Mouse (Mus musculus) megakaryocyte, embryonic 14.5 days (primary cell): ENCODE measurements around the gene Arntl.

ENCODE experiments used
- FLI1 ChIP-seq: IDR thresholded peaks from 2 replicates; pipeline ENCODE4 v1.6.1; 2012; ENCODE audit warnings: low read length, inconsistent platforms, mixed read lengths
- GATA1 ChIP-seq: IDR thresholded peaks from 3 replicates; pipeline ENCODE4 v1.6.1; 2012; ENCODE audit warnings: mixed read lengths, low read length, inconsistent platforms, borderline replicate concordance

DNA sequence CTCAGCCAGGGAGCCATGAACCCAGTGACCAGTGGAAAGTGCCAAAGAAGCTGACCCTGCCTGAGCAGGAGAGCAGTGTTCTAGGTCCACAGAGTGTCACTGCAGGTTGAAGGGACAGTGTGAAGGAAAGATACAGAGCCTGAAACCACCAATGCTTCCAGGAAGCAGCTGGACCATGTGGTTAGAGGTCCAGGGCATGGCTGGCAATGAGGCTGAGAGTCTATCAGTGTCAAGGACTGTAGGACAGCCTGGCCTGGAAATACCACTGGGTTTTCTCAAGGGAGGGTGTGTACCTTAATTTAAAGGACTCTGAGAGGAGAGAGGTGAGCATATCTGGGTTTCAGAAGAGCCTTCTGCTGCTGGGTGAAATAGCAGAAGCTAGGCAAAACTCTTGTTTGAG lies 22.2 kb upstream of the Arntl start:
- TF ChIP-seq GATA1 (no peak), FLI1 (no peak)
